25 mouse cellular contexts compared by ENCODE assay signal in genomic region chr6:38244806-38245205, GRCm38 (mm10). TPM values are rescaled to one million over a fixed set of nuclear protein-coding genes. Genes with fewer than 3 reads are reported as not detected.
DNase-seq lines count a peak whose midpoint lies in the region; ATAC-seq lines count a peak whose summit lies in the region.
"Had no signal": no experiment of that assay in that cellular context is flagged by ENCODE, and none has a peak within 500 bp of the region (broad histone marks: within the 10 kb centered on the region; RNA-seq: fewer than 3 reads in every experiment).

No protein-coding gene starts in this region.

- no peak for DNase-seq in limb, embryonic 10.5 days (ENCODE audit: low spot score)
- DNase-seq in testis, postnatal 14 days (ENCODE audit: low spot score): peak; percentile 62
- DNase-seq in testis, postnatal 10 days (ENCODE audit: low spot score): no peak
- DNase-seq: adrenal gland, adult 2 months; adrenal gland, postnatal 14 days; B cell, adult 2 months; cerebellum, adult 11 months; cerebellum, adult 2 months; cerebellum, adult 9-11 months; cerebellum, postnatal 36 days; gastrocnemius, postnatal 10 days; gastrocnemius, postnatal 36 days; heart, adult 11 months had no signal

- no peak overlapping the region for H3K9ac ChIP-seq in limb, embryonic 12.5 days (replicated peaks)
- no peak overlapping the region for H3K9ac ChIP-seq in forebrain, embryonic 12.5 days
- H3K9ac ChIP-seq: embryonic facial prominence, embryonic 12.5 days; forebrain, embryonic 13.5 days; hindbrain, embryonic 12.5 days; hindbrain, embryonic 15.5 days had no signal

- no peaks in the 10 kb centered on the region for H3K36me3 ChIP-seq in limb, embryonic 12.5 days
- peaks cover 3% of the 10 kb centered on the region; the same call in 1 of the 2 replicates for H3K36me3 ChIP-seq in limb, embryonic 10.5 days
- H3K36me3 ChIP-seq in forebrain, embryonic 12.5 days (replicated peaks): no peaks in the 10 kb centered on the region
- H3K36me3 ChIP-seq: embryonic facial prominence, embryonic 12.5 days; G1E; hindbrain, embryonic 12.5 days; hindbrain, embryonic 15.5 days had no signal

- no peak overlapping the region for H3K4me3 ChIP-seq in limb, embryonic 12.5 days (replicated peaks)
- no peak overlapping the region for H3K4me3 ChIP-seq in limb, embryonic 10.5 days
- H3K4me3 ChIP-seq in forebrain, embryonic 12.5 days (replicated peaks): no peak overlapping the region
- H3K4me3 ChIP-seq: embryonic facial prominence, embryonic 12.5 days; erythroblast, embryonic 14.5 days; forebrain, embryonic 13.5 days; hindbrain, embryonic 12.5 days; hindbrain, embryonic 15.5 days had no signal

- ATAC-seq in limb, embryonic 12.5 days (ENCODE audit: insufficient number of reproducible peaks, insufficient read depth, low FRiP score, low TSS enrichment, low read depth): no peak
- ATAC-seq in megakaryocyte progenitor cell, adult 5-6 weeks (replicated peaks; ENCODE audit: poor library complexity): peak; percentile 23
- no peak for ATAC-seq in forebrain, embryonic 12.5 days (ENCODE audit: low FRiP score)
- ATAC-seq: forebrain, embryonic 13.5 days; forebrain, embryonic 16.5 days had no signal

- H3K4me1 ChIP-seq in limb, embryonic 12.5 days (replicated peaks): peaks cover 43% of the 10 kb centered on the region
- H3K4me1 ChIP-seq in limb, embryonic 10.5 days: peaks cover 11% of the 10 kb centered on the region
- peaks cover 41% of the 10 kb centered on the region for H3K4me1 ChIP-seq in forebrain, embryonic 12.5 days

- H3K4me2 ChIP-seq in limb, embryonic 12.5 days: no peak overlapping the region
- no peak overlapping the region for H3K4me2 ChIP-seq in forebrain, embryonic 12.5 days
- H3K4me2 ChIP-seq: embryonic facial prominence, embryonic 12.5 days; forebrain, embryonic 13.5 days; heart, embryonic 11.5 days; hindbrain, embryonic 12.5 days; hindbrain, embryonic 15.5 days had no signal

- H3K27me3 ChIP-seq in limb, embryonic 12.5 days: no peaks in the 10 kb centered on the region
- H3K27me3 ChIP-seq in limb, embryonic 10.5 days (ENCODE audit: low read depth, poor library complexity, severe bottlenecking): no peaks in the 10 kb centered on the region
- no peaks in the 10 kb centered on the region for H3K27me3 ChIP-seq in forebrain, embryonic 12.5 days
- H3K27me3 ChIP-seq: CH12.LX; embryonic facial prominence, embryonic 12.5 days; forebrain, embryonic 13.5 days; hindbrain, embryonic 12.5 days; hindbrain, embryonic 15.5 days had no signal

- peak overlapping the region; percentile 66; the same call in 1 of the 2 replicates for H3K27ac ChIP-seq in limb, embryonic 12.5 days
- no peak overlapping the region for H3K27ac ChIP-seq in limb, embryonic 10.5 days
- H3K27ac ChIP-seq in forebrain, embryonic 12.5 days: no peak overlapping the region
- H3K27ac ChIP-seq: embryonic facial prominence, embryonic 12.5 days; forebrain, embryonic 13.5 days; hindbrain, embryonic 12.5 days; hindbrain, embryonic 15.5 days had no signal

- H3K9me3 ChIP-seq in limb, embryonic 12.5 days: no peaks in the 10 kb centered on the region
- no peaks in the 10 kb centered on the region for H3K9me3 ChIP-seq in limb, embryonic 10.5 days (replicated peaks)
- H3K9me3 ChIP-seq in forebrain, embryonic 12.5 days: no peaks in the 10 kb centered on the region
- H3K9me3 ChIP-seq: embryonic facial prominence, embryonic 12.5 days; forebrain, embryonic 13.5 days; G1E; hindbrain, embryonic 12.5 days; hindbrain, embryonic 15.5 days had no signal

- WGBS in limb, embryonic 12.5 days: 72% methylated on average over 3 of the region's 3 CpGs
- WGBS in limb, embryonic 10.5 days: 83% methylated on average over 3 of the region's 3 CpGs
- WGBS in forebrain, embryonic 12.5 days: 88% methylated on average over 3 of the region's 3 CpGs

RNA-seq across cellular contexts. Expression of gene D630045J12Rik, which starts 9.0 kb away (rescaled TPM):
- polyA plus RNA-seq in limb, embryonic 12.5 days (2016; fragmentation: Nextera tagmentation; extraction: Ambion mirVana): 7.6 and 9.2 TPM in 2 replicates
- 8.2 and 8.5 TPM in 2 replicates for polyA plus RNA-seq in limb, embryonic 10.5 days (2016; fragmentation: Nextera tagmentation; extraction: Ambion mirVana)
- 1.7 and 2.3 TPM in 2 replicates for total RNA-seq in megakaryocyte progenitor cell, adult 5-6 weeks (2015)
- 0.54 and 1.1 TPM in 2 replicates for total RNA-seq in megakaryocyte progenitor cell, adult 5-6 weeks (2017)
- polyA plus RNA-seq in forebrain, embryonic 12.5 days (2016; fragmentation: Nextera tagmentation; extraction: Ambion mirVana): 13.0 and 13.6 TPM in 2 replicates

RNA-seq across cellular contexts. Expression of gene Zc3hav1l, which starts 54.3 kb away (rescaled TPM):
- 15.7 and 19.6 TPM in 2 replicates for polyA plus RNA-seq in limb, embryonic 12.5 days (2016; fragmentation: Nextera tagmentation; extraction: Ambion mirVana)
- polyA plus RNA-seq in limb, embryonic 10.5 days (2016; fragmentation: Nextera tagmentation; extraction: Ambion mirVana): 14.7 and 18.2 TPM in 2 replicates
- 11.5 and 11.6 TPM in 2 replicates for total RNA-seq in megakaryocyte progenitor cell, adult 5-6 weeks (2015)
- 4.4 and 4.9 TPM in 2 replicates for total RNA-seq in megakaryocyte progenitor cell, adult 5-6 weeks (2017)
- 12.6 and 17.3 TPM in 2 replicates for polyA plus RNA-seq in forebrain, embryonic 12.5 days (2016; fragmentation: Nextera tagmentation; extraction: Ambion mirVana)
